In the genomic region with DNA sequence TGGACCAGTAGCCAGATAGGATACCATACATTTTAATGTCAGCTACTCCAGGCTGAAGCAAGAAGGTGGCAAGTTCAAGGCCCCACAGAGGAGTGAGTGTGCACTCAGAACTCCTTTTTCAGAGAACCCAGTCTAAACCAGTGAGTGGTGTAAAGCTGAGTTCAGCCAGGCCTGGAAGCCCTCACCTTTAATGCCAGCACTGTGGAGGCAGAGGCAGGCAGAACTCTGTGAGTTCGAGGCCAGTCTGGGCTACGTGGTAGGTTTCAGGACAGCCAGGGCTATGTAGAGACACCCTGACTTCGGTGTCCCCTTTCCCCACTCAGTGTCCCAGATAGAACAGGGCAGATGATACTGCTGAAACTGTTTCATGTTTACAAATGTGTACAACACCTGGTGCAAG, we compare ENCODE assay signal across 26 mouse cellular contexts.
"Had no signal": no experiment of that assay in that cellular context is flagged by ENCODE, and none has a peak within 500 bp of the region (broad histone marks: within the 10 kb centered on the region; RNA-seq: fewer than 3 reads in every experiment).

No protein-coding gene starts in this region.

- H3K27me3 ChIP-seq: heart, embryonic 15.5 days; hindbrain, embryonic 12.5 days; intestine, embryonic 15.5 days; limb, embryonic 12.5 days; liver, embryonic 13.5 days had no signal

- ATAC-seq: hindbrain, embryonic 16.5 days; inflammation-experienced regulatory T-cells, adult 6 months; intestine, embryonic 15.5 days; intestine, postnatal 0 days had no signal

- H3K9me3 ChIP-seq: heart, embryonic 13.5 days; heart, embryonic 15.5 days; hindbrain, embryonic 10.5 days; hindbrain, embryonic 12.5 days; intestine, embryonic 15.5 days; limb, embryonic 10.5 days; limb, embryonic 12.5 days; liver, embryonic 13.5 days had no signal

- H3K36me3 ChIP-seq: heart, embryonic 13.5 days; heart, embryonic 15.5 days; hindbrain, embryonic 10.5 days; hindbrain, embryonic 12.5 days; intestine, embryonic 15.5 days; limb, embryonic 10.5 days; limb, embryonic 12.5 days; liver, embryonic 13.5 days had no signal

- H3K9ac ChIP-seq: heart, embryonic 13.5 days; heart, embryonic 15.5 days; hindbrain, embryonic 12.5 days; hindbrain, embryonic 14.5 days; intestine, embryonic 15.5 days; limb, embryonic 12.5 days; liver, embryonic 13.5 days had no signal

- H3K4me2 ChIP-seq: heart, embryonic 11.5 days; heart, embryonic 13.5 days; heart, embryonic 15.5 days; hindbrain, embryonic 12.5 days; hindbrain, embryonic 14.5 days; intestine, embryonic 15.5 days; limb, embryonic 12.5 days; liver, embryonic 11.5 days; liver, embryonic 13.5 days had no signal

- H3K4me1 ChIP-seq: heart, embryonic 13.5 days; heart, embryonic 15.5 days; intestine, embryonic 15.5 days; liver, embryonic 13.5 days had no signal

- DNase-seq: gastrocnemius, adult 2 months; gastrocnemius, postnatal 10 days; gastrocnemius, postnatal 25 days; heart, postnatal 14 days; heart, postnatal 36 days; kidney, adult 18-20 months; kidney, adult 8-10 months; kidney, postnatal 10 days; kidney, postnatal 4 days; liver; liver, embryonic 13.5 days had no signal

- H3K27ac ChIP-seq: gastrocnemius, adult 2 months; heart, embryonic 13.5 days; heart, embryonic 15.5 days; hindbrain, embryonic 12.5 days; hindbrain, embryonic 14.5 days; intestine, embryonic 15.5 days; left cerebral cortex, adult 2 months; limb, embryonic 10.5 days; limb, embryonic 12.5 days; liver, embryonic 13.5 days had no signal

- H3K4me3 ChIP-seq: gastrocnemius, adult 2 months; heart, embryonic 13.5 days; heart, embryonic 15.5 days; hindbrain, embryonic 10.5 days; hindbrain, embryonic 12.5 days; intestine, embryonic 15.5 days; layer of hippocampus, adult 2 months; left cerebral cortex, adult 2 months; limb, embryonic 10.5 days; limb, embryonic 12.5 days; liver, embryonic 13.5 days had no signal
